Mouse (Mus musculus) left cerebral cortex, postnatal 25 days (tissue): ENCODE measurements around the gene Fam50a. TPM values are rescaled to one million over a fixed set of nuclear protein-coding genes. Genes with fewer than 3 reads are reported as not detected.
"Not testable (repeated sequence)": the region's sequence is repeated elsewhere in the genome, so short reads cannot be mapped to it uniquely, and the experiment has no call there.

ENCODE experiments used
- DNase-seq, 2 experiments: peaks; one replicate each; pipeline ENCODE4 v3.0.0; 2022; ENCODE audit warnings: low spot score in 2 of 2, mixed read lengths in 1 of 2
- intact Hi-C: fragments of 180-260 bp; cut with DNase I; formaldehyde crosslinking; loops from one replicate; pipeline ENCODE4 v1.15.1; 2025
- microRNA-seq, 2 experiments: library from miRNA; unstranded; fragments of <30 nt; microRNA quantifications; one replicate each; pipeline ENCODE4 v1.2.0; 2022
- total RNA-seq, 2 experiments: library from RNA; stranded (reverse); gene quantifications; 2 replicates each; pipeline ENCODE4 v1.2.3; 2021

The Fam50a gene
- total RNA-seq, 2 experiments from 2014 or later: 26.0 to 27.0 TPM

GRCm38 (mm10) chrX:74304867-74305700 is 7.7 kb upstream of the Fam50a start, which contains the start of gene Gdi1:
Gene Gdi1, plus strand, starts transcription at chrX:74304998.
- intact Hi-C loops: loop anchor here (2.0 kb wide), 1 partner anchor 22 kb away; the partner anchor contains the start of gene Dnase1l1
- DNase-seq: peak; percentile 63 to 67

GRCm38 (mm10) chrX:74328725-74329161 is 15.9 kb downstream of the Fam50a start, which contains the start of gene Plxna3:
Gene Plxna3, plus strand, starts transcription at chrX:74329066.
- intact Hi-C loops: no loop called here
- DNase-seq: peak; percentile 47 to 55

GRCm38 (mm10) chrX:74329215-74329671 is 16.4 kb downstream of the Fam50a start:
- no peak for DNase-seq
- intact Hi-C loops: no loop called here

GRCm38 (mm10) chrX:74330166-74330930 is 17.5 kb downstream of the Fam50a start:
- DNase-seq: no peak
- intact Hi-C loops: no loop called here

- peak in 1 of 2 experiments; percentile 5 for DNase-seq
- intact Hi-C loops: loop anchor here (1.0 to 2.0 kb wide), 2 partner anchors 40 to 42 kb away; partner anchors contain the start of genes Fam3a and Ikbkg
These were observed 40.0 kb downstream of the Fam50a start for GRCm38 (mm10) chrX:74352645-74353466.

- intact Hi-C loops: loop anchor here (1.0 to 2.0 kb wide), 2 partner anchors 40 to 43 kb away; partner anchors contain the start of genes Fam3a and Ikbkg
- peak; percentile 75 to 83 for DNase-seq
These were observed 40.6 kb downstream of the Fam50a start, which contains the start of gene Lage3 for GRCm38 (mm10) chrX:74353467-74353770. Gene Lage3, minus strand, starts transcription at chrX:74353618.

- DNase-seq, intact Hi-C loops: not testable (repeated sequence)
These were observed 44.2 kb downstream of the Fam50a start for GRCm38 (mm10) chrX:74357069-74357468.

GRCm38 (mm10) chrX:74359171-74359570 is 46.3 kb downstream of the Fam50a start:
- DNase-seq: no peak
- intact Hi-C loops: no loop called here

GRCm38 (mm10) chrX:74367512-74367911 is 54.7 kb downstream of the Fam50a start:
- intact Hi-C loops: no loop called here
- DNase-seq: no peak

- intact Hi-C loops: no loop called here
- DNase-seq: peak; percentile 60 to 61
These were observed 55.5 kb downstream of the Fam50a start for GRCm38 (mm10) chrX:74368209-74368909.

Small RNA genes lying within 50 kb of the gene (microRNA-seq; reads per million reads assigned to microRNA genes)
- gene Mir7091 (0 reads per million in 2 experiments), gene Mir7092 (0 to 0.74 reads per million in 2 experiments)

Other genes with a start within 250 kb of the Fam50a start
- under 1 TPM; 0.50 to 0.62 TPM for gene Opn1mw, start 185.6 kb upstream of the Fam50a start, total RNA-seq
- gene Mecp2, start 177.7 kb upstream of the Fam50a start, total RNA-seq: 10 to 100 TPM; 80.2 to 84.3 TPM
- gene Tex28, start 145.2 kb upstream of the Fam50a start, total RNA-seq: not detected
- gene Tktl1, start 135.8 kb upstream of the Fam50a start, total RNA-seq: not detected
- gene Flna, start 63.2 kb upstream of the Fam50a start, total RNA-seq: 10 to 100 TPM; 65.4 to 68.3 TPM
- gene Emd, start 58.3 kb upstream of the Fam50a start, total RNA-seq: 10 to 100 TPM; 31.4 to 38.9 TPM
- 100 to 1,000 TPM; 137 to 162 TPM for gene Rpl10, start 42.2 kb upstream of the Fam50a start, total RNA-seq
- gene Taz, start 31.1 kb upstream of the Fam50a start, total RNA-seq: 10 to 100 TPM; 48.5 to 55.5 TPM
- gene Dnase1l1, start 30.7 kb upstream of the Fam50a start, total RNA-seq: 1 to 10 TPM; 2.1 to 2.3 TPM
- gene Atp6ap1, start 15.9 kb upstream of the Fam50a start, total RNA-seq: 100 to 1,000 TPM; 360 to 380 TPM
- gene Gdi1, start 8.0 kb upstream of the Fam50a start, total RNA-seq: 100 to 1,000 TPM; 603 to 616 TPM
- 10 to 100 TPM; 22.4 to 24.5 TPM for gene Plxna3, start 16.0 kb downstream of the Fam50a start, total RNA-seq
- gene Lage3, start 40.6 kb downstream of the Fam50a start, total RNA-seq: 10 to 100 TPM; 25.3 to 28.5 TPM
- gene Ubl4a, start 60.2 kb downstream of the Fam50a start, total RNA-seq: 10 to 100 TPM; 73.7 to 80.0 TPM
- 1 to 10 TPM; 2.7 to 3.7 TPM for gene Slc10a3, start 60.3 kb downstream of the Fam50a start, total RNA-seq
- 10 to 100 TPM; 17.4 to 19.3 TPM for gene Fam3a, start 80.2 kb downstream of the Fam50a start, total RNA-seq
- gene Ikbkg, start 80.3 kb downstream of the Fam50a start, total RNA-seq: 10 to 100 TPM; 50.0 to 51.5 TPM
- gene G6pdx, start 116.2 kb downstream of the Fam50a start, total RNA-seq: 10 to 100 TPM; 23.8 to 26.0 TPM
- gene Gm6880, start 168.4 kb downstream of the Fam50a start, total RNA-seq: not detected